Mouse (Mus musculus): ENCODE data around the gene Bcl3. TPM values are rescaled to one million over a fixed set of nuclear protein-coding genes. Genes with fewer than 3 reads are reported as not detected.
A peak's percentile ranks its signal among the peaks of the same experiment; 100 is the strongest.

The Bcl3 gene
- polyA plus RNA-seq, 1 experiment = 17.3 TPM

DNA sequence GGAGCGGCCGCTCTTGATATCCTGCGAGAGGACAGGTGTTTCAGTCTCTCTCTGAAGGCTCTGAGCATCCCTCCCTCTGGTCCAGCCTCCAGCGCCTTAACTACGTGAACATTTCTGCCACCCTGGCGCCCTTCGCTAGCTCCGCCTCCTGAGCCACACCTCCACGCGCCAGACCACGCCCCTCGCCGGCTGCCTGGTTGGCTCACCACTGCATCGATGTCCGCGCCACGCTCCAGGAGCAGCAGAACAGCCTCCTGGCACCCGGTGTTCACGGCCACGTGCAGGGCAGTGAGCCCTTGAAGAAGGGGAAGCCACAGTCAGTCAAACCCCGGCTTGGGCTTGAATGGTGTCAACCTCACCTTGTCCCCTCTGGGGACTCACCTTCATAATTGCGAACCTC lies 11.5 kb downstream of the Bcl3 start:
- H3K27me3 ChIP-seq (ENCODE audit: control insufficient read depth, insufficient read depth, low read length, poor library complexity, severe bottlenecking) = no peaks in the 10 kb centered on the region

DNA sequence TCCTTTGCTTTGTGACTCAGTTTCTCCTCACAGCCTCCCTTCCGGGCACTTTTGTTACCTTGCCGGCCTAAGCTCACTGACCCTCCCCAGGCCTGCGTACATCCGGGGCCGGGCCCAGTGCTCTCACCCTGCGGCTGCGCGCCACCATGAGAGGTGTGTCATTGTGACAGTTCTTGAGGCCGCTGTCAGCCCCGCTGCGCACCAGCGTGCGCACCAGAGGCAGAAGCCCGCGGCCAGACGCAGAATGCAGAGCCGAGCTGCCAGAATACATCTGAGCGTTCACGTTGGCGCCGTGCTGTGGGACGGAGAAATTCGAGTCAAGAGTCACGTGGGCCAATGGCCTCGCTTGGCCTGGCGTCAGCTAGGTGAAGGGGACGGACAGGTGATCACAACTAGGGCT lies 13.2 kb downstream of the Bcl3 start:
- TF ChIP-seq EP300 (IDR thresholded peaks at IDR 0.05; ENCODE audit: insufficient read depth, low read depth, low read length) = no peak
- TF ChIP-seq POLR2A (IDR thresholded peaks at IDR 0.05; ENCODE audit: insufficient read depth, low read length) = no peak
- no peak for TF ChIP-seq CTCF (IDR thresholded peaks at IDR 0.05; ENCODE audit: low read depth, low read length)
- peaks cover 2% of the 10 kb centered on the region for H3K4me1 ChIP-seq (ENCODE audit: control insufficient read depth, insufficient read depth, low read length)
- no peaks in the 10 kb centered on the region for H3K27me3 ChIP-seq (ENCODE audit: control insufficient read depth, insufficient read depth, low read length, poor library complexity, severe bottlenecking)
- no peaks in the 10 kb centered on the region for H3K9me3 ChIP-seq (replicated peaks; ENCODE audit: control insufficient read depth, insufficient read depth, low read length, poor library complexity, severe bottlenecking)
- no peak overlapping the region for H3K9ac ChIP-seq (ENCODE audit: low read depth, poor library complexity, severe bottlenecking)
- H3K27ac ChIP-seq (ENCODE audit: insufficient read depth, low read length) = no peak overlapping the region
- peak overlapping the region; percentile 8 for H3K4me3 ChIP-seq (ENCODE audit: low read depth, low read length)
- H3K36me3 ChIP-seq (ENCODE audit: control insufficient read depth, insufficient read depth, low read length, poor library complexity, severe bottlenecking) = no peaks in the 10 kb centered on the region

More for the DNA sequence above, 11.5 kb downstream of the Bcl3 start:
- no peak for TF ChIP-seq CTCF (IDR thresholded peaks at IDR 0.05; ENCODE audit: low read depth, low read length)
- no peak for TF ChIP-seq POLR2A (IDR thresholded peaks at IDR 0.05; ENCODE audit: insufficient read depth, low read length)
- no peak for TF ChIP-seq EP300 (IDR thresholded peaks at IDR 0.05; ENCODE audit: insufficient read depth, low read depth, low read length)
- no peaks in the 10 kb centered on the region for H3K36me3 ChIP-seq (ENCODE audit: control insufficient read depth, insufficient read depth, low read length, poor library complexity, severe bottlenecking)
- peak overlapping the region; percentile 15; the same call in 1 of the 2 replicates for H3K4me3 ChIP-seq (ENCODE audit: low read depth, low read length)
- peaks cover 2% of the 10 kb centered on the region for H3K4me1 ChIP-seq (ENCODE audit: control insufficient read depth, insufficient read depth, low read length)
- H3K9me3 ChIP-seq (replicated peaks; ENCODE audit: control insufficient read depth, insufficient read depth, low read length, poor library complexity, severe bottlenecking) = no peaks in the 10 kb centered on the region
- H3K9ac ChIP-seq (ENCODE audit: low read depth, poor library complexity, severe bottlenecking) = no peak overlapping the region
- no peak overlapping the region for H3K27ac ChIP-seq (ENCODE audit: insufficient read depth, low read length)

DNA sequence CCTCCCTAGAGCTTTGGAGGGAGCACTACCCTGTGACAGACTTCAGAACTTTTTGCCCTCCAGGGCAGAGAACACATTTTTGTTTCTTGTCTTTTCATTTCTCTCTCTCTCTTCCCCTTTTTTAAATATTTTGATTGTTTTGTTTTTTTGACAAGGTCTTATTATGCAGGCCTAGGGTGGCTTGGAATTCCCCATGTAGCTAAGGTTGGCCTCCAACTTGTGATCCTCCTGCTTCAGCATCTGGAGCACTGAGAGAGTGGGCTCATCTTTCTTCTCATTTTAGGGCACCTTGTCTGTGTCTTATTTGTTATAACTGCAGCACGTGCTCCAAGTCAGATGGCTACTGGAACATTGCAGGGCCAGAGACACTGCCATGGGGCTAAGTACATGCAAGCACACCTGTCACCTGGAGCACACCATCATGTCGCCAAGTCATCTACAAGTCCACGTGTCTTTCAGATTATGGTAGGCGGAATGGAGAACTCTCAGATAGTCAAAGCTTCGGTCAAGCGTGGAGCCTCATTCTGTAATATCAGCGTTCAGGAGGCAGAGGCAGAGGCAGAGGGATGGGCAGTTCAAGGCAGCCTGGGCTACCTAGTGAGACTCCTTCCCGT lies 16.1 kb downstream of the Bcl3 start:
- peaks cover 2% of the 10 kb centered on the region for H3K4me1 ChIP-seq (ENCODE audit: control insufficient read depth, insufficient read depth, low read length)
- H3K4me3 ChIP-seq (ENCODE audit: low read depth, low read length) = no peak overlapping the region
- H3K27me3 ChIP-seq (ENCODE audit: control insufficient read depth, insufficient read depth, low read length, poor library complexity, severe bottlenecking) = no peaks in the 10 kb centered on the region
- no peak overlapping the region for H3K27ac ChIP-seq (ENCODE audit: insufficient read depth, low read length)
- H3K36me3 ChIP-seq (ENCODE audit: control insufficient read depth, insufficient read depth, low read length, poor library complexity, severe bottlenecking) = no peaks in the 10 kb centered on the region
- H3K9ac ChIP-seq (ENCODE audit: low read depth, poor library complexity, severe bottlenecking) = no peak overlapping the region
- TF ChIP-seq POLR2A (IDR thresholded peaks at IDR 0.05; ENCODE audit: insufficient read depth, low read length) (no peak), CTCF (IDR thresholded peaks at IDR 0.05; ENCODE audit: low read depth, low read length) (no peak), EP300 (IDR thresholded peaks at IDR 0.05; ENCODE audit: insufficient read depth, low read depth, low read length) (no peak)
- no peaks in the 10 kb centered on the region for H3K9me3 ChIP-seq (replicated peaks; ENCODE audit: control insufficient read depth, insufficient read depth, low read length, poor library complexity, severe bottlenecking)

GRCm38 (mm10) chr7:19802995-19803394 lies 19.6 kb downstream of the Bcl3 start:
- H3K4me1 ChIP-seq (ENCODE audit: control insufficient read depth, insufficient read depth, low read length) = no peaks in the 10 kb centered on the region
- no peaks in the 10 kb centered on the region for H3K27me3 ChIP-seq (ENCODE audit: control insufficient read depth, insufficient read depth, low read length, poor library complexity, severe bottlenecking)
- H3K27ac ChIP-seq (ENCODE audit: insufficient read depth, low read length) = no peak overlapping the region
- no peak overlapping the region for H3K4me3 ChIP-seq (ENCODE audit: low read depth, low read length)
- no peaks in the 10 kb centered on the region for H3K9me3 ChIP-seq (replicated peaks; ENCODE audit: control insufficient read depth, insufficient read depth, low read length, poor library complexity, severe bottlenecking)
- H3K9ac ChIP-seq (ENCODE audit: low read depth, poor library complexity, severe bottlenecking) = no peak overlapping the region
- peak; percentile 95 for TF ChIP-seq CTCF (IDR thresholded peaks at IDR 0.05; ENCODE audit: low read depth, low read length)
- TF ChIP-seq POLR2A (IDR thresholded peaks at IDR 0.05; ENCODE audit: insufficient read depth, low read length) = no peak
- no peaks in the 10 kb centered on the region for H3K36me3 ChIP-seq (ENCODE audit: control insufficient read depth, insufficient read depth, low read length, poor library complexity, severe bottlenecking)

GRCm38 (mm10) chr7:19800764-19801163 lies 21.8 kb downstream of the Bcl3 start:
- TF ChIP-seq POLR2A (IDR thresholded peaks at IDR 0.05; ENCODE audit: insufficient read depth, low read length) = no peak
- TF ChIP-seq CTCF (IDR thresholded peaks at IDR 0.05; ENCODE audit: low read depth, low read length) = peak; percentile 79
- TF ChIP-seq EP300 (IDR thresholded peaks at IDR 0.05; ENCODE audit: insufficient read depth, low read depth, low read length) = no peak
- no peak overlapping the region for H3K27ac ChIP-seq (ENCODE audit: insufficient read depth, low read length)
- H3K36me3 ChIP-seq (ENCODE audit: control insufficient read depth, insufficient read depth, low read length, poor library complexity, severe bottlenecking) = no peaks in the 10 kb centered on the region
- H3K4me3 ChIP-seq (ENCODE audit: low read depth, low read length) = no peak overlapping the region
- no peak overlapping the region for H3K9ac ChIP-seq (ENCODE audit: low read depth, poor library complexity, severe bottlenecking)
- no peaks in the 10 kb centered on the region for H3K4me1 ChIP-seq (ENCODE audit: control insufficient read depth, insufficient read depth, low read length)
- no peaks in the 10 kb centered on the region for H3K27me3 ChIP-seq (ENCODE audit: control insufficient read depth, insufficient read depth, low read length, poor library complexity, severe bottlenecking)
- no peaks in the 10 kb centered on the region for H3K9me3 ChIP-seq (replicated peaks; ENCODE audit: control insufficient read depth, insufficient read depth, low read length, poor library complexity, severe bottlenecking)

DNA sequence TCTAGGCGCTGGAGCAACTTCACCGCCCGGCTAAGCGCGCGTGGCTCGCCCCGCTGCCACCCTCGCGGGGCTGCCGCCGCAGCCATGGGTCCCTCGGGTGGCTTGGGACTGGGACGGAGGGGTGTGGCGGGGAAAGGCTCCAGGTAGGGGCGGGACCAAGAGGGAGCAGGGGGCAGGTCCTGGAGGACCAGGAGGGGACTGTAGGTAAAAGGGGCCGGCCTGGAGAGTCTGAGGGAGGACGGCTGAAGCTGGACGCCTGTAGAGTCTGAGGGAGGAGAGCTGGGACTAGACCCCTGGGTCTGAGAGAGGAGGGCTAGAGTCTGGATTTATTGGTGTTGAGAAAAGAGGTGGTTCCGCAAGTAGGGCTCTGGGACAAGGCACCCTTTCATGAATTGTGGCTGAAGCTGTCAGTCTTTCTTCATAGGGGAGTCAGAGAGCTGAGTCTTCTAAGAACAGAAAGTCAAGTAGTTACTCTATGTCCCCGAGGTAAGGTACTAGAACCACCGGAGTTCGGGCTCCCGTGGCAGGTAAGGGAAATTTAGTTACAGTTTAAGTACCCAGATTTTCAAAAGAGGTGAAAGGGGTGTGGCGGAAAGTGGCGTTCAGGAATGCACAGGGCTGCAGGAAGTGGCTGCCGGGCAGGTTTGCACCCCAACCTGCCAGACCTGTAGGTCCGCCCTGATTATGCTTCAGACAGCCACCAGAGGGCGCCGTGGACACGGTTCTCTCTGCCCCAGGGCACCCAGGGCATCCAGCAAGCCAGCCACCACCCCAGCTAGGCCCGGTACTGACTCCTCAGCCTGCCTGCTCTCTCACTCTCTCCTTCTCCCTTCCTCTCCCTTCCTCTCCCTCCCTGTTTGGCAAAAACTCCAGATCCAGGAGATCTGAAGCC lies 25.6 kb downstream of the Bcl3 start, which contains the start of gene Cblc:
Gene Cblc, minus strand, starts transcription at position 113 of the 892 bp plus-strand sequence.
- Histone ChIP-seq H3K9me3 (replicated peaks; ENCODE audit: control insufficient read depth, insufficient read depth, low read length, poor library complexity, severe bottlenecking) (no peaks in the 10 kb centered on the region), H3K27me3 (ENCODE audit: control insufficient read depth, insufficient read depth, low read length, poor library complexity, severe bottlenecking) (no peaks in the 10 kb centered on the region), H3K36me3 (ENCODE audit: control insufficient read depth, insufficient read depth, low read length, poor library complexity, severe bottlenecking) (no peaks in the 10 kb centered on the region), H3K4me3 (ENCODE audit: low read depth, low read length) (peak within 1 kb of the TSS; percentile 64), H3K9ac (ENCODE audit: low read depth, poor library complexity, severe bottlenecking) (peak within 1 kb of the TSS; percentile 77), H3K4me1 (ENCODE audit: control insufficient read depth, insufficient read depth, low read length) (peaks cover 1% of the 10 kb centered on the region), H3K27ac (ENCODE audit: insufficient read depth, low read length) (no peak within 1 kb of the TSS)
- TF ChIP-seq CTCF (IDR thresholded peaks at IDR 0.05; ENCODE audit: low read depth, low read length) = peak; percentile 95
- TF ChIP-seq EP300 (IDR thresholded peaks at IDR 0.05; ENCODE audit: insufficient read depth, low read depth, low read length) = 0 out of 2 replicates have a peak, but pooled peaks have one; percentile 63
- TF ChIP-seq POLR2A (IDR thresholded peaks at IDR 0.05; ENCODE audit: insufficient read depth, low read length) = no peak

Measured in ES-Bruce4 (cell line).